ENCODE assay signal across 23 mouse cellular contexts in genomic region chr2:53106472-53106871, GRCm38 (mm10).
DNase-seq lines count a peak whose midpoint lies in the region; ATAC-seq and TF ChIP-seq lines count a peak whose summit lies in the region.
"Had no signal": no experiment of that assay in that cellular context is flagged by ENCODE, and none has a peak within 500 bp of the region (broad histone marks: within the 10 kb centered on the region; RNA-seq: fewer than 3 reads in every experiment).

No protein-coding gene starts in this region.

- DNase-seq in heart, adult 11 months: peak; percentile 22
- no peak for DNase-seq in heart, adult 2 months
- no peak for DNase-seq in hindbrain, postnatal 0 days (ENCODE audit: low spot score)
- DNase-seq in hindbrain, embryonic 10.5 days (ENCODE audit: low spot score): no peak
- DNase-seq in lung, postnatal 0 days (ENCODE audit: low spot score): no peak
- no peak for DNase-seq in lung, postnatal 4 days
- no peak for DNase-seq in cerebellum, adult 9-10 months
- DNase-seq: adrenal gland, adult 8-10 months; adrenal gland, postnatal 36 days; cerebellum, adult 2 months; cerebellum, postnatal 14 days; embryo, embryonic 11 days; gastrocnemius, adult 2 months; gastrocnemius, postnatal 36 days; heart, adult 18-20 months; heart, postnatal 14 days; kidney, adult 2 months had no signal

- TF ChIP-seq EP300 in heart, adult 2 months (IDR thresholded peaks at IDR 0.05; ENCODE audit: insufficient read depth, low read depth, low read length): no peak
- no peak for TF ChIP-seq EP300 in lung, postnatal 0 days (IDR thresholded peaks at IDR 0.05)

- H3K4me3 ChIP-seq in heart, adult 2 months: no peak overlapping the region
- H3K4me3 ChIP-seq in hindbrain, postnatal 0 days (ENCODE audit: low read length): no peak overlapping the region
- no peak overlapping the region for H3K4me3 ChIP-seq in hindbrain, embryonic 10.5 days
- H3K4me3 ChIP-seq in lung, postnatal 0 days (ENCODE audit: low read depth, low read length): no peak overlapping the region
- H3K4me3 ChIP-seq: embryonic facial prominence, embryonic 15.5 days; erythroblast, embryonic 14.5 days; gastrocnemius, adult 2 months; heart, embryonic 15.5 days; kidney, embryonic 15.5 days had no signal

- H3K27ac ChIP-seq in heart, adult 2 months: no peak overlapping the region
- H3K27ac ChIP-seq in hindbrain, postnatal 0 days: no peak overlapping the region
- H3K27ac ChIP-seq in hindbrain, embryonic 10.5 days: no peak overlapping the region
- H3K27ac ChIP-seq in lung, postnatal 0 days (ENCODE audit: low read length): no peak overlapping the region
- H3K27ac ChIP-seq: embryonic facial prominence, embryonic 15.5 days; gastrocnemius, adult 2 months; heart, embryonic 15.5 days; kidney, embryonic 15.5 days had no signal

- 0 out of 2 replicates have a peak, but pooled peaks have one; percentile 10 for ATAC-seq in hindbrain, postnatal 0 days
- ATAC-seq in lung, postnatal 0 days: peak; percentile 38; the same call in 1 of the 2 replicates
- ATAC-seq: intestine, embryonic 16.5 days had no signal

- H3K4me2 ChIP-seq in hindbrain, postnatal 0 days (ENCODE audit: low read depth, low read length): no peak overlapping the region
- no peak overlapping the region for H3K4me2 ChIP-seq in lung, postnatal 0 days (replicated peaks; ENCODE audit: low read depth, low read length)
- H3K4me2 ChIP-seq: embryonic facial prominence, embryonic 15.5 days; heart, embryonic 11.5 days; heart, embryonic 15.5 days; kidney, embryonic 15.5 days had no signal

- H3K36me3 ChIP-seq in heart, adult 2 months (ENCODE audit: control insufficient read depth, insufficient read depth, low read length): no peaks in the 10 kb centered on the region
- peaks cover 50% of the 10 kb centered on the region for H3K36me3 ChIP-seq in hindbrain, postnatal 0 days (ENCODE audit: insufficient read depth, low read length)
- peaks cover 99% of the 10 kb centered on the region for H3K36me3 ChIP-seq in hindbrain, embryonic 10.5 days
- H3K36me3 ChIP-seq in lung, postnatal 0 days (ENCODE audit: insufficient read depth, low read length): no peaks in the 10 kb centered on the region; the same call in 1 of the 2 replicates
- H3K36me3 ChIP-seq: heart, embryonic 15.5 days had no signal

- 93% methylated on average over 8 of the region's 8 CpGs for WGBS in heart, adult 2 months
- WGBS in hindbrain, postnatal 0 days: 84% methylated on average over 8 of the region's 8 CpGs
- WGBS in hindbrain, embryonic 10.5 days: 96% methylated on average over 8 of the region's 8 CpGs
- 72% methylated on average over 8 of the region's 8 CpGs for WGBS in lung, postnatal 0 days

- no peaks in the 10 kb centered on the region for H3K79me2 ChIP-seq in heart, adult 2 months (replicated peaks; ENCODE audit: control insufficient read depth, insufficient read depth, low read length)

- H3K4me1 ChIP-seq in heart, adult 2 months (ENCODE audit: control insufficient read depth, insufficient read depth, low read length): no peaks in the 10 kb centered on the region
- H3K4me1 ChIP-seq in hindbrain, postnatal 0 days (ENCODE audit: insufficient read depth, low read length): no peaks in the 10 kb centered on the region; the same call in 1 of the 2 replicates
- H3K4me1 ChIP-seq in hindbrain, embryonic 10.5 days (replicated peaks): no peaks in the 10 kb centered on the region
- H3K4me1 ChIP-seq in lung, postnatal 0 days (ENCODE audit: insufficient read depth, low read depth, low read length): no peaks in the 10 kb centered on the region
- H3K4me1 ChIP-seq: embryonic facial prominence, embryonic 15.5 days; heart, embryonic 15.5 days; kidney, embryonic 15.5 days had no signal

- no peaks in the 10 kb centered on the region for H3K9me3 ChIP-seq in hindbrain, postnatal 0 days (ENCODE audit: low read length)
- H3K9me3 ChIP-seq in hindbrain, embryonic 10.5 days: no peaks in the 10 kb centered on the region
- H3K9me3 ChIP-seq in lung, postnatal 0 days (ENCODE audit: low read length): no peaks in the 10 kb centered on the region
- H3K9me3 ChIP-seq: embryonic facial prominence, embryonic 15.5 days; heart, embryonic 15.5 days; kidney, embryonic 15.5 days had no signal

- TF ChIP-seq POLR2A in heart, adult 2 months (IDR thresholded peaks at IDR 0.05; ENCODE audit: insufficient read depth, low read depth, low read length): no peak

- H3K27me3 ChIP-seq in heart, adult 2 months (ENCODE audit: control insufficient read depth, insufficient read depth, low read length): no peaks in the 10 kb centered on the region
- H3K27me3 ChIP-seq in hindbrain, postnatal 0 days (ENCODE audit: insufficient read depth, low read length): no peaks in the 10 kb centered on the region
- no peaks in the 10 kb centered on the region for H3K27me3 ChIP-seq in hindbrain, embryonic 10.5 days (ENCODE audit: insufficient read depth, poor library complexity, severe bottlenecking)
- H3K27me3 ChIP-seq in lung, postnatal 0 days (replicated peaks; ENCODE audit: insufficient read depth, low read length): no peaks in the 10 kb centered on the region
- H3K27me3 ChIP-seq: embryonic facial prominence, embryonic 15.5 days; heart, embryonic 15.5 days; kidney, embryonic 15.5 days had no signal

- no peak for TF ChIP-seq CTCF in heart, adult 2 months (IDR thresholded peaks at IDR 0.05)
- TF ChIP-seq CTCF in hindbrain, postnatal 0 days (IDR thresholded peaks at IDR 0.05; ENCODE audit: low read depth): no peak
- TF ChIP-seq CTCF in lung, postnatal 0 days (IDR thresholded peaks at IDR 0.05): no peak

- intact Hi-C loops in heart, adult 2 months (cut with DNase I): no loop called here

- no peak overlapping the region for H3K9ac ChIP-seq in heart, adult 2 months (ENCODE audit: low read depth, low read length)
- H3K9ac ChIP-seq in hindbrain, postnatal 0 days (replicated peaks; ENCODE audit: low read length): no peak overlapping the region
- no peak overlapping the region for H3K9ac ChIP-seq in lung, postnatal 0 days (replicated peaks; ENCODE audit: low read depth)
- H3K9ac ChIP-seq: embryonic facial prominence, embryonic 15.5 days; heart, embryonic 15.5 days; kidney, embryonic 15.5 days had no signal
